Mouse (Mus musculus) adrenal gland, adult 8-10 months (tissue): ENCODE data around the gene Gm4778. TPM values are rescaled to one million over a fixed set of nuclear protein-coding genes. Genes with fewer than 3 reads are reported as not detected.
A peak's percentile ranks its signal among the peaks of the same experiment; 100 is the strongest.
"Not testable (repeated sequence)": the region's sequence is repeated elsewhere in the genome, so short reads cannot be mapped to it uniquely, and the experiment has no call there.

Source experiments
- DNase-seq: peaks from one replicate; pipeline ENCODE4 v3.0.0; 2022
- total RNA-seq, 4 experiments: library from RNA; stranded (reverse); gene quantifications; 2 replicates each; pipeline ENCODE4 v1.2.4; 2022

Gene Gm4778
- total RNA-seq, result not detected

- DNase-seq, result not testable (repeated sequence)
Measured at GRCm38 (mm10) chr3:94263736-94264135, at the start of gene Gm4778. Gene Gm4778 (plus strand): TSS chr3:94264036.

DNA sequence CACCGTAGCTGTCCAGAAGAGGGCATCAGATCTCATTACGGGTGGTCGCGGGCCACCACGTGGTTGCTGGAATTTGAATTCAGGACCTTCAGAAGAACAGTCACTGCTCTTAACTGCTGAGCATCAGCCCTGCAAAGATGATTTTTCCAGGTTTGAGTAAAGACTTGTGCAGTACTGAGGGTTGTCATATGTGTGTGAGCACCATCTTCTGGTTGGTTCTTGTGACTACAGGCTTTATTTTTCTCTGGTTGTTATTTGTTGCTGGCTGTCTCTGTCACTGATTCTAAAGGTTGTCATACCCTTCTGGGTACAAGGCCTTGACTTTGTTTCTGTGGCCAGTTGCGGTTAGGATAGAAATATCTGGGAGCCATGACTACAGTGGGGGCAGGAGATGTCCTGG is 3.2 kb upstream of the Gm4778 start:
- no peak for DNase-seq

GRCm38 (mm10) chr3:94275991-94276390 is 12.2 kb downstream of the Gm4778 start:
- DNase-seq, result no peak

- no peak for DNase-seq
Measured at GRCm38 (mm10) chr3:94305457-94305856, 41.6 kb downstream of the Gm4778 start.

GRCm38 (mm10) chr3:94306975-94307374 is 43.1 kb downstream of the Gm4778 start:
- no peak for DNase-seq

GRCm38 (mm10) chr3:94309633-94310363 is 46.0 kb downstream of the Gm4778 start, which contains the start of gene Them4:
Gene Them4 (plus strand): TSS chr3:94310089.
- peak; percentile 96 for DNase-seq

GRCm38 (mm10) chr3:94310491-94310890 is 46.7 kb downstream of the Gm4778 start:
- DNase-seq, result no peak

GRCm38 (mm10) chr3:94310911-94311310 is 47.1 kb downstream of the Gm4778 start:
- no peak for DNase-seq

DNA sequence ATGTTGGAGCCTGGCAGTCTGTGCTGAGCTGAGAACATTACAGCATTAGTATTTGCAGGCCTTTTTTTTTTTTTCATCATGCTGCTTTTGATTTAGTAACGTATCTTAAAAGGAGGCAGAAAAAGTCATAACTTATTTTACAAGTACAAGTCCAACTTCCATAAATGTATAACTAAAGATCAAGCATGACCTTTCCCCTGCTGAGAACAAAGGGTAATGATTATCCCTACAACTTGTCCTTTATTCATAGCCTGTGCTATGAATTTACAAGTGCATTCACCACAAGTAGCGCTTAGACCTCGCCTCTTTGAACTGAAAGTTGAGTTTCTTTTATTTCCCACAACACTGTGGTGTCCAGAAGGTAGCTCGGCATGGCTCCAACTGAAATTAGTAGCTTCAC is 47.5 kb downstream of the Gm4778 start:
- no peak for DNase-seq

Other genes with a start within 250 kb of the Gm4778 start
- gene Gm9125, start 209.2 kb upstream of the Gm4778 start, total RNA-seq, result not detected
- not detected for gene Gm10697, start 191.4 kb upstream of the Gm4778 start, total RNA-seq
- gene Gm10696, start 85.8 kb upstream of the Gm4778 start, total RNA-seq, result not detected
- not detected for gene Gm5286, start 67.3 kb upstream of the Gm4778 start, total RNA-seq
- gene Them4, start 46.1 kb downstream of the Gm4778 start, total RNA-seq, result 1 to 10 TPM; 7.5 to 9.5 (median 9.1) TPM
- not detected for gene Them5, start 78.1 kb downstream of the Gm4778 start, total RNA-seq
- under 1 TPM; 0.35 to 0.71 (median 0.51) TPM for gene C2cd4d, start 98.4 kb downstream of the Gm4778 start, total RNA-seq
- gene Rorc, start 108.8 kb downstream of the Gm4778 start, total RNA-seq, result 10 to 100 TPM; 14.6 to 27.6 (median 23.6) TPM
- gene Lingo4, start 134.5 kb downstream of the Gm4778 start, total RNA-seq, result 1 to 10 TPM in 1 of 4 experiments, under 1 TPM in 3; 0.31 to 1.3 (median 0.78) TPM
- gene Tdrkh, start 149.2 kb downstream of the Gm4778 start, total RNA-seq, result 10 to 100 TPM in 3 of 4 experiments, 1 to 10 TPM in 1; 10.0 to 22.5 (median 15.9) TPM
- gene Mrpl9, start 179.3 kb downstream of the Gm4778 start, total RNA-seq, result 10 to 100 TPM; 69.1 to 73.5 (median 71.4) TPM
- gene Oaz3, start 179.9 kb downstream of the Gm4778 start, total RNA-seq, result not detected
- 10 to 100 TPM; 17.7 to 38.7 (median 29.4) TPM for gene Celf3, start 214.3 kb downstream of the Gm4778 start, total RNA-seq
- gene Riiad1, start 216.3 kb downstream of the Gm4778 start, total RNA-seq, result 1 to 10 TPM; 2.4 to 8.5 (median 3.3) TPM